Mouse (Mus musculus): ENCODE data around the gene Dynlt1b. TPM values are rescaled to one million over a fixed set of nuclear protein-coding genes. Genes with fewer than 3 reads are reported as not detected.
"Not testable (repeated sequence)": the region's sequence is repeated elsewhere in the genome, so short reads cannot be mapped to it uniquely, and the experiment has no call there.

Gene Dynlt1b
- polyA plus RNA-seq, 1 experiment = not detected

DNA sequence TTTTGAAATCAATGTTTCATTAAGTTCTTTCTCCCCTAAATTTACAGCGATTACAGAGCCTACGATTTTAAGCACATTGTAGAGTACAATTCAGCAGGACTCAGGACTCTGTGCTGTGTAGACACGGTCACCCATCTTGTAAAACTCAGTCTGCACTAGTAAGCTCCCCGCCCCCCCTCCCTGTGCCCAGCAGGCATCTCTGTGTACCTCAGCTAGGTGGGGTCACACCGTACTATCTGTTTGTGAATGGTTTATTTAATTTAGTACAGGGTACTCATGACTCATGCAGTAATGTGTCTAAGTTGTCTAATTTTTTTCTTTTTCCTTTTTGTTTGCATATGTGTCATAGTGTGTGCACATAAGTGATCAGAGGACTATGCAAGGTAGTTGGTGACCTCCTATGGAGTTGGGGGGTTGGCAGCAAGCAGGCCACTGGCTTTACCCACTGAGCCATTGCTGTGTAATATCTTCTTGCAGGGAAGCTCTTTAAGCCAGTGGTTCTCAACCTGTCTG lies 31.2 kb downstream of the Dynlt1b start:
- not testable (repeated sequence) for H3K27ac ChIP-seq (ENCODE audit: insufficient read depth, low read depth, low read length); H3K4me1 ChIP-seq (ENCODE audit: control insufficient read depth, insufficient read depth, low read length); H3K4me3 ChIP-seq (ENCODE audit: insufficient read depth, low read depth, low read length)
- WGBS = 95% methylated on average over 5 of the region's 5 CpGs

DNA sequence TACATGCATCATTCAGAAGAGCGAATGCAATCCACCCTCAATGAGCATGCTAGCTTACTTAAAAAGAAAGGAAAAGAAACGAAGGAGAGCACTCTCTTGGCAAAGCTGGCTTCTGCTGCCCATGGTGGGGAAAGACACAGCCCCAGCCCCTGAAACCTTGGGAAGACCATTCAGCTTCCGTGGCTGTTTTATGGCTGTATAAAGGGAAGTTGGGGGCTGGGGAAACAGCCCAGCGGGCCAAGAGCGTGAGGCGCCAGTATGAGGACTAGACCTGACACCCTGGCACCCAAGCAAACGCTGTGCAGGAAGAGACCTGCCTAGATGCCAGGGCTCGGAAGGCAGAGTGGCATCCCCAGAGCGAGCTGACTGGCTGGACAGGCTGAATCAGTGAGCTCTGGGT lies 35.8 kb downstream of the Dynlt1b start:
- H3K27ac ChIP-seq (ENCODE audit: insufficient read depth, low read depth, low read length); H3K4me3 ChIP-seq (ENCODE audit: insufficient read depth, low read depth, low read length): not testable (repeated sequence)
- 72% methylated on average over 9 of the region's 9 CpGs for WGBS
- H3K4me1 ChIP-seq (ENCODE audit: control insufficient read depth, insufficient read depth, low read length) = peaks cover 16% of the 10 kb centered on the region

DNA sequence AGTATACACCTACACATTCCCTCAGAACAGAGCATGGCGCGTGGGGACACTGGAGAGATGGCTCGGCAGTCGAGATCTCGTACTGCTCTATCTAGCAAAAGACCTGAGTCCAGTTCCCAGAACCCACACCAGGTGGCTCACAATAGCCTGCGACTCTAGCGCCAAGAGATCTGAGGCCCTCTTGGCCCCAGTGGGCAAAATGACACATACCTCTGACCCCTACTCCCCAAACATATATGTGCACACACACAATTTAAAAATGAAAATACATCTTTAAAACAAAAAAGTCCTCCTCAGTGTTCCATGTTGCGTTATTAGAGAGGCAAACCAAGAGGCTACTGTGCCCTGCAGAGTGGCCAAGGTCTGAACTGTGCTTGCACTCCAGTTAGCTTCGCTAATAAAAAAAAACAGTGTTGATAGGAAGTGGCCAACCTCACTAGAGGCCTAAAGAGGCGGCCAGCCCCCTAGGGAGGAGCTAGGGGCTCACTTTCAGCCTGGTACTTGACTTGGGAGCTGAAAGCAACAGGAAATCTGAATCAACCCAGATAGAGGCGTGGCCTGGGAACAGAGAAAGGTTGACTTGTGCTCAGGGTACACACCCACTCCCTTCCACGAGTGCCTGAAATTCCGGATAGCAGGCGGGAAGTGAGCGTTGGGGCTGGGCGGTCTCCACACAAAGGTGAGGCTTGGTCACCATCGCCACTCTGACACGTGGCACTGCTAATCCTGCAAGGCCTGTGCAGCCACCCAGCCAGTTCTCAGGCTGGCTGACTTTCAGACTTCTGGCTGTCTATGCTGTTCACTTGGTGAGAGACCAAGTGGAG lies 37.9 kb downstream of the Dynlt1b start:
- not testable (repeated sequence) for H3K27ac ChIP-seq (ENCODE audit: insufficient read depth, low read depth, low read length); H3K4me3 ChIP-seq (ENCODE audit: insufficient read depth, low read depth, low read length)
- 70% methylated on average over 18 of the region's 18 CpGs for whole genome bisulfite sequencing
- H3K4me1 ChIP-seq (ENCODE audit: control insufficient read depth, insufficient read depth, low read length) = peaks cover 16% of the 10 kb centered on the region

DNA sequence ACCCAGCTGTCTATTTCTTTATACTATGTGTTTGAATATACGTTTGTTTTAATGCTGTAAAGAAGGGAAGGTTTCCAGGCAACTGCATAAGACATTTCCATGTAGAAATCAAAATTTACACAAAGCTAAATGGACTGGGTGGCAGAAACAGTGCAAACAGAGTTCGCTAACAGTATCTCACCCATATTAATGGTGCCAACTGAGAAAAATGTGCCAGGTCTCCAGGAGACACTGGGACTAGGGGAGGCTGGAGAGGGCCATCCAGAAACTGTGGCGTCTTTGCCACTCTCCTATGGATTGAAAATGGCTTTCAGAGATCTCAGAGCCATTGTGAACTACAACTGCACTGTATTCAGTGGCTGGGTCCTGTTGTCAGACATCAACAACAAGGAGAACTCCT lies 40.1 kb downstream of the Dynlt1b start:
- not testable (repeated sequence) for H3K27ac ChIP-seq (ENCODE audit: insufficient read depth, low read depth, low read length); H3K4me3 ChIP-seq (ENCODE audit: insufficient read depth, low read depth, low read length)
- WGBS = 78% methylated on average over 2 of the region's 3 CpGs
- peaks cover 16% of the 10 kb centered on the region for H3K4me1 ChIP-seq (ENCODE audit: control insufficient read depth, insufficient read depth, low read length)

DNA sequence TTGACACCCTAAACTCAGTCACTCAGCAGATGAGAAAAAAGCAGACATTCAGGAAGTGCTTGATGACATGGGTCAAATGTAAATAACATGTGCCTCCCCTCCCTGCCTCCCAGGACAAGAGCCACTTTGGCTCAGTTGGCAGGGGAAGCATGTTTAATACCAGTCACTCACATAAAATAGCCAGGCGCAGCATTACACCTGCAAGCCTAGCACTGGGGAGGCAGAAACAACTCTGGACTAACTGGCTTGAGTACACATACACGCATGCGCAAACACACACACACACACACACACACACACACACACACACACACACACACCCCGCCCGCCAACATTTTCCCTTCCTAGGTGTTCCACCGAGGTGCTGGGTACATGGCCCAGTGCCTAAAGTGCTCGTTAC lies 40.8 kb downstream of the Dynlt1b start:
- not testable (repeated sequence) for H3K4me3 ChIP-seq (ENCODE audit: insufficient read depth, low read depth, low read length); H3K27ac ChIP-seq (ENCODE audit: insufficient read depth, low read depth, low read length)
- 93% methylated on average over 5 of the region's 7 CpGs for WGBS
- peaks cover 22% of the 10 kb centered on the region for H3K4me1 ChIP-seq (ENCODE audit: control insufficient read depth, insufficient read depth, low read length)

DNA sequence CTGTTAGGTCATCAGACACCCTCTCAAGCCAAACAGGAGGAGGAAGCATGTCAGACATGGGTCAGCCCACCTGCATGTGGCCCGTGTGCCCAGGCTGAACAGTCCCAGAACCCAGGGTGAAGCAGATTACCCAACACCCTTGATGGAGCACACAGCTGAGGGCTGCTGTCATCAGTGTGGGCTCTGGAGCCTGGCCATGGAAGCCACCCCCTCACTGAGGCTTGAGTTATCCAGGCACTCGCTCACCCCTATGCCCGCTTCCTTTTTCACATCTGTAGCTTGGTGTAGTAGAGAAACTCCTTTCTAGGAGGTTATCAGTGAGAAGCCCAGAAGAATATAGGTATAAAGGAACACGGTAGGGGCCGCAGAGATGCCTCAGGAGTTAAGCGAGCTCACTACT lies 45.4 kb downstream of the Dynlt1b start:
- 88% methylated on average over 6 of the region's 6 CpGs for WGBS
- not testable (repeated sequence) for H3K4me1 ChIP-seq (ENCODE audit: control insufficient read depth, insufficient read depth, low read length); H3K4me3 ChIP-seq (ENCODE audit: insufficient read depth, low read depth, low read length); H3K27ac ChIP-seq (ENCODE audit: insufficient read depth, low read depth, low read length)

DNA sequence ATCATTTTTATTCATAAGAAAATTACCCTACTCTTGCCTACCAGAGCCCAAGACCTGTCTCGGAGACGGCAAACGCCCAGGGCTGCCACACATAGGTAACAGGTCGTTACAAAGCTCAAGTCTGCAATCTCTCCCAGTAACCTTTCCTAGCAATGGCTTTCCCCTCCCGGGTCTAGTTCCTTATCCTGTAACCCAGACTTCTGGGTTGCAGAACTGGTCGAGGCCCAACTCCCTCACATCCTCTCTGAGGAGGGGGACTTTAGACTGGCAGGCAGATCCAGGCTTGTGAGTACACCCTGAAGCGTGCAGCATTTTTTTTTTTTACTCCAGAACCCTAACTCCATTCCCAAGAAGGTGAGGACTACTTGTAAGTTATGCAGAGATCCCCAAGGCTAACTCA lies 46.0 kb downstream of the Dynlt1b start:
- 59% methylated on average over 7 of the region's 7 CpGs for WGBS
- not testable (repeated sequence) for H3K27ac ChIP-seq (ENCODE audit: insufficient read depth, low read depth, low read length); H3K4me3 ChIP-seq (ENCODE audit: insufficient read depth, low read depth, low read length)
- H3K4me1 ChIP-seq (ENCODE audit: control insufficient read depth, insufficient read depth, low read length) = peaks cover 12% of the 10 kb centered on the region

DNA sequence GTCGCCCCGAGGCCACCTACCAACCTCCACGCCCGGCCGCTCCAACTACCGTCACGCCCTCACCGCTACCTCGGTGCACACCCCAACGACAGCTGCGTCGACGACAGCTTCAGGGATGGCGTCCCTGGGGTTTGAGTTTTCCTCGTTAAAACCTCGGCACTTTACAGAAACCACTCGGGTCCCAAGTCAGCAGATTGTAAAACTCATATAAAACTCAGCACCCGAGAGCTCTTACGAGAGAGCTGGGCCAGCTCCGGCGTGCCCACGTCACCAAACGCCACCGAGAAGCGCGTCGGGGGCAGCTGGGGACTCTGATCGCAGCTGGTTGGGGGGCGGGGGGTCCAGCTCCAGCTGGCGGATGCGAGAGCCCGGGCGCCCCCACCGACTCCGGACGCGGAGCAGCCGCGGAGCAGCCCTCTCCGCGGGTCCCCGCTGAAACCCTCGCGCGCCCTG lies 46.6 kb downstream of the Dynlt1b start:
- not testable (repeated sequence) for H3K27ac ChIP-seq (ENCODE audit: insufficient read depth, low read depth, low read length)
- peak overlapping the region; percentile 51 for H3K4me3 ChIP-seq (ENCODE audit: insufficient read depth, low read depth, low read length)
- H3K4me1 ChIP-seq (ENCODE audit: control insufficient read depth, insufficient read depth, low read length) = peaks cover 13% of the 10 kb centered on the region
- whole genome bisulfite sequencing = under 1% methylated on average over 45 of the region's 45 CpGs

DNA sequence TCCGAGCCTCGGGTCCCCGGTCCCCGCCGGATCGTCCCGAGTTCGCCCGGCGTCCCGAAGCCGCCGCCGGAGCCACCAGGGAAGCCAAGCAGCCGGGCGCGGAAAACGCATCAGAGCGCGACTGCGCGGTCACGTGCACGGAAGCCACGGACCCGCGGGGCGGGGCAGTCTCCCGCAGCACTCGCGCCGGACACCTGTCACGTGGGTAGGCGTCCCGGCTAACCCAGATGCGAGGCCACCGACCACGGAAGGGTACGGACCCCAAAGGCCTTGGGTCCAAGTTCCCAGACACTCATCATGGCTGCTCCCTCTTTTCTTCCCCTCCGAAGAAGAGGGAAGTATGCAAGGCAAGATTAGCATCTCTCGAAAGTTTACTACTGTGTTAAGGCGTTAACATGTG lies 47.1 kb downstream of the Dynlt1b start:
- under 1% methylated on average over 42 of the region's 42 CpGs for WGBS
- Histone ChIP-seq H3K4me1 (ENCODE audit: control insufficient read depth, insufficient read depth, low read length) (peaks cover 15% of the 10 kb centered on the region), H3K4me3 (ENCODE audit: insufficient read depth, low read depth, low read length) (peak overlapping the region; percentile 51)
- H3K27ac ChIP-seq (ENCODE audit: insufficient read depth, low read depth, low read length) = not testable (repeated sequence)

DNA sequence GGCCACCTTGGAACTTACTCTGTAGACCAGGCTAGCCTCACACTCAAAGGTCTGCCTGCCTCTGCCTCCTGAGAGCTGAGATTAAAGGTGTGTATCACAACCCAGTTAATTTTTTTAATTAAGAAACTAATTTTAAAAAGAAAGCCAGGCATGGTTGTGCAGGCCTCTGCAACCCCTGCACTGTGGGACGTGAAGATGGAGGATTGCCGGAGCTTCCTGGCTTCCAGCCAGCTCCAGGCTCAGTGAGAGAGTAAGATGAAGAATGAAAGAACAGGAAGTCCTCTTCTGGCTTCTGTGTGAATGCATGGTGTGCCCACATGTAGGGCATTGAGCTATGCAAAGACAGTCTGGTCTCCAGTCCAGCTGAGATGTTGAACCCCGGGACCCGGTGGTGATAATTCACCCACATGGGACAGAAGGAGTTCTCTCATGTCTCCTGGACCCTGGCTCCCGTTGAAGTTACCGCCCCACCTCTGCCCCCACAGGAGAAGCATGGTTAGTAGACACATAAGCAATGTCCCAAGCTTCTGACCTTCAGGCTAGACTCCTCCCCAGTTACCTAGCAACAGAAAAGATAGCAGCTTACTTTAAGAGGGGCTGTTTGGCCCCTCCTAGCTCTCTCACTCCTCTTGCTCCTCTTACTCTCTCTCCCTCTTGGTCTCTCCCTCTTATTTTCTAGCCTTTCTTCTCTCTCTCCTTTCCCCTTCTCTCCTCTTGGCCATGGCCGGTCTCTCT lies 51.1 kb downstream of the Dynlt1b start:
- H3K4me3 ChIP-seq (ENCODE audit: insufficient read depth, low read depth, low read length); H3K4me1 ChIP-seq (ENCODE audit: control insufficient read depth, insufficient read depth, low read length); H3K27ac ChIP-seq (ENCODE audit: insufficient read depth, low read depth, low read length): not testable (repeated sequence)
- 53% methylated on average over 5 of the region's 7 CpGs for WGBS

DNA sequence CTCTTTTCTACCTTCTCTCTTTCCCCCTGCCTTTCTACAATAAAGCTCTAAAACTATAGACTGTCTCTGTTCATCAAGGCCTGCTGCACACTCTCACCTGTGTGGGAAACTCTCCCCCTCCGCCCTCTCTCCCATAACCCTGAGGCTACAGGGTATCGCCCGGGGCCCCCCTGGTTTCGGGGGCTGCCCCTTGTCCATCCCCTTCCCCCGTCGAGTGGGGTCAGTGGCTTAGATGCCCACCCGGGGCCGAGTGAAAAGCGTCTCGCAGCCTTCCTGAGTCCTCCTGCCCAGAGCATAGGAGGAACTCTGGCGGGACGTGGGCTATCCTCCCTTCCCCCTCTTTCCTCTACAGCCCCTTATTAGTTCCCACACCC lies 51.7 kb downstream of the Dynlt1b start:
- H3K4me1 ChIP-seq (ENCODE audit: control insufficient read depth, insufficient read depth, low read length); H3K27ac ChIP-seq (ENCODE audit: insufficient read depth, low read depth, low read length); H3K4me3 ChIP-seq (ENCODE audit: insufficient read depth, low read depth, low read length): not testable (repeated sequence)
- WGBS = 89% methylated on average over 12 of the region's 12 CpGs

DNA sequence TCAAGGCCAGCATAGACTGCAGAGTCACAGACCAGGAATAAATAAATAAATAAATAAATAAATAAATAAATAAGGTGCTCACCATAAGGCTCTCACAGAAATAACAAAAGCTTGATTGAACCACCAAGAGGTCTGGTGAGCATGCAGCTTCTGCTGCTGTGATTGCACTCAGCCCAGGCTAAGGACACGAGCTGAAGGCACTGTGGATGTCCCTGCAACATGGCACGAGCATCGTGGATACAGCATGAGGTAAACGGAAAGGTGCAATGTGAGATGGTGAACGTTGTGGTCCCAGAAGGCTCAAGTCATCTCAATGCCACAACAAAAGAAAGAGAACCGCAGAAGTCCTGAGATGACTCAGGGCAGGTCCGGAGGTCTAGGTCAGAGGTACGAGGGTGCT lies 52.3 kb downstream of the Dynlt1b start:
- H3K4me3 ChIP-seq (ENCODE audit: insufficient read depth, low read depth, low read length); H3K27ac ChIP-seq (ENCODE audit: insufficient read depth, low read depth, low read length); H3K4me1 ChIP-seq (ENCODE audit: control insufficient read depth, insufficient read depth, low read length): not testable (repeated sequence)
- 91% methylated on average over 8 of the region's 8 CpGs for WGBS
